Mouse (Mus musculus) MEL (cell line): ENCODE results near the gene Bdh1. TPM values are rescaled to one million over a fixed set of nuclear protein-coding genes. Genes with fewer than 3 reads are reported as not detected.

Experiments used
- DNase-seq: peaks from one replicate; pipeline ENCODE4 v3.0.0; 2011; ENCODE audit warnings: low read depth, low spot score
- H3K27ac ChIP-seq: 2 replicates; pipeline ENCODE4 v1.5.1; 2012; ENCODE audit warnings: low read depth, mild to moderate bottlenecking, control low read depth, low read length, moderate library complexity; ENCODE audit not compliant: control insufficient read depth
- H3K27me3 ChIP-seq, 2 experiments: fragments of 150-350 bp in 1 of 2; sonication (generic) in 1 of 2; 2 replicates each; pipeline ENCODE4 v1.6.1; 2012; ENCODE audit warnings: low read length in 2 of 2, mild to moderate bottlenecking in 2 of 2, improper control_type of control experiment in 1 of 2, moderate library complexity in 1 of 2; ENCODE audit not compliant: insufficient read depth in 2 of 2, control insufficient read depth in 1 of 2
- H3K36me3 ChIP-seq, 2 experiments: 2 replicates each; pipeline ENCODE4 v1.6.1; 2012 to 2014; ENCODE audit warnings: low read length in 2 of 2, improper control_type of control experiment in 1 of 2, inconsistent platforms in 1 of 2, mild to moderate bottlenecking in 1 of 2; ENCODE audit not compliant: insufficient read depth in 2 of 2, control insufficient read depth in 1 of 2
- H3K4me1 ChIP-seq, 2 experiments: fragments of 150-350 bp in 1 of 2; sonication (generic) in 1 of 2; 2 replicates each; pipeline ENCODE4 v1.6.1; 2012; ENCODE audit warnings: low read length in 2 of 2, improper control_type of control experiment in 1 of 2, mild to moderate bottlenecking in 1 of 2; ENCODE audit not compliant: insufficient read depth in 2 of 2, control insufficient read depth in 1 of 2
- H3K4me3 ChIP-seq, 2 experiments: fragments of 150-350 bp in 1 of 2; sonication (generic) in 1 of 2; 2 replicates each; pipeline ENCODE4 v1.5.1; 2012; ENCODE audit warnings: low read depth in 2 of 2, low read length in 2 of 2, mild to moderate bottlenecking in 2 of 2, moderate library complexity in 2 of 2, control low read depth in 1 of 2, improper control_type of control experiment in 1 of 2; ENCODE audit not compliant: control insufficient read depth in 1 of 2, insufficient read depth in 1 of 2
- H3K79me2 ChIP-seq: 2 replicates; pipeline ENCODE4 v1.6.1; 2012; ENCODE audit warnings: mild to moderate bottlenecking, low read length, moderate library complexity; ENCODE audit not compliant: control insufficient read depth, poor library complexity, insufficient read depth
- H3K9ac ChIP-seq: 2 replicates; pipeline ENCODE4 v1.6.1; 2012; ENCODE audit warnings: low read depth, mild to moderate bottlenecking, control low read depth, low read length, moderate library complexity; ENCODE audit not compliant: control insufficient read depth, poor library complexity, severe bottlenecking
- H3K9me3 ChIP-seq: fragments of 150-350 bp; sonication (generic); replicated peaks from 2 replicates; pipeline ENCODE4 v1.6.1; 2012; ENCODE audit warnings: mild to moderate bottlenecking, low read length, improper control_type of control experiment, moderate library complexity; ENCODE audit not compliant: insufficient read depth
- CHD2 ChIP-seq: IDR thresholded peaks from 2 replicates; pipeline ENCODE4 v1.6.1; 2011; ENCODE audit warnings: low read length, improper control_type of control experiment
- CTCF ChIP-seq, 3 experiments: IDR thresholded peaks in 2 of 3; conservative IDR thresholded peaks in 1 of 3; 2 replicates each; pipeline ENCODE4 v1.5.1; 2011 to 2012; ENCODE audit warnings: low read length in 3 of 3, low read depth in 2 of 3, mild to moderate bottlenecking in 2 of 3, improper control_type of control experiment in 1 of 3, inconsistent platforms in 1 of 3, mixed read lengths in 1 of 3, moderate library complexity in 1 of 3; ENCODE audit not compliant: control insufficient read depth in 1 of 3, insufficient read depth in 1 of 3, poor library complexity in 1 of 3, severe bottlenecking in 1 of 3
- E2F4 ChIP-seq: IDR thresholded peaks from 2 replicates; pipeline ENCODE4 v1.6.1; 2011; ENCODE audit warnings: low read depth, low read length, improper control_type of control experiment, borderline replicate concordance
- ELF1 ChIP-seq: IDR thresholded peaks from 2 replicates; pipeline ENCODE4 v1.6.1; 2014; ENCODE audit warnings: low read depth, mild to moderate bottlenecking, inconsistent platforms, low read length, improper control_type of control experiment, moderate library complexity
- EP300 ChIP-seq, 2 experiments: IDR thresholded peaks; 2 replicates each; pipeline ENCODE4 v1.6.1; 2011; ENCODE audit warnings: improper control_type of control experiment in 2 of 2, low read length in 2 of 2, low read depth in 1 of 2, mild to moderate bottlenecking in 1 of 2
- ETS1 ChIP-seq: IDR thresholded peaks from 2 replicates; pipeline ENCODE4 v1.6.1; 2012; ENCODE audit warnings: low read depth, mild to moderate bottlenecking, inconsistent platforms, low read length, improper control_type of control experiment, moderate library complexity
- GABPA ChIP-seq: IDR thresholded peaks from 2 replicates; pipeline ENCODE4 v1.6.1; 2012; ENCODE audit warnings: low read depth, mild to moderate bottlenecking, inconsistent platforms, low read length, improper control_type of control experiment, moderate library complexity
- HCFC1 ChIP-seq: IDR thresholded peaks from 2 replicates; pipeline ENCODE4 v1.6.1; 2012; ENCODE audit warnings: low read depth, mild to moderate bottlenecking, inconsistent platforms, low read length, improper control_type of control experiment, moderate library complexity
- KAT2A ChIP-seq: conservative IDR thresholded peaks from 2 replicates; pipeline ENCODE4 v1.6.1; 2012; ENCODE audit warnings: low read depth, low read length, improper control_type of control experiment, inconsistent platforms
- MAX ChIP-seq: IDR thresholded peaks from 2 replicates; pipeline ENCODE4 v1.6.1; 2011; ENCODE audit warnings: low read length, improper control_type of control experiment
- MYC ChIP-seq: IDR thresholded peaks from 2 replicates; pipeline ENCODE4 v1.6.1; 2011; ENCODE audit warnings: low read depth, mild to moderate bottlenecking, low read length, improper control_type of control experiment, moderate library complexity
- NELFE ChIP-seq: IDR thresholded peaks from 2 replicates; pipeline ENCODE4 v1.6.1; 2011; ENCODE audit warnings: low read depth, low read length, improper control_type of control experiment
- NRF1 ChIP-seq: IDR thresholded peaks from 2 replicates; pipeline ENCODE4 v1.6.1; 2014; ENCODE audit warnings: low read depth, mild to moderate bottlenecking, inconsistent platforms, low read length, improper control_type of control experiment, moderate library complexity; ENCODE audit not compliant: poor library complexity, insufficient read depth, severe bottlenecking
- POLR2A ChIP-seq, 2 experiments: IDR thresholded peaks; 2 replicates each; pipeline ENCODE4 v1.6.1; 2011 to 2012; ENCODE audit warnings: low read length in 2 of 2, mild to moderate bottlenecking in 2 of 2, control low read depth in 1 of 2, improper control_type of control experiment in 1 of 2, low read depth in 1 of 2, moderate library complexity in 1 of 2; ENCODE audit not compliant: control insufficient read depth in 1 of 2, insufficient read depth in 1 of 2, poor library complexity in 1 of 2
- POLR2AphosphoS5 ChIP-seq: IDR thresholded peaks from 2 replicates; pipeline ENCODE4 v1.6.1; 2012; ENCODE audit warnings: low read depth, borderline replicate concordance, mild to moderate bottlenecking, inconsistent platforms, low read length, moderate library complexity, mixed read lengths
- SMC3 ChIP-seq: IDR thresholded peaks from 2 replicates; pipeline ENCODE4 v1.6.1; 2011; ENCODE audit warnings: low read depth, low read length, improper control_type of control experiment
- USF1 ChIP-seq: IDR thresholded peaks from 2 replicates; pipeline ENCODE4 v1.6.1; 2014; ENCODE audit warnings: low read depth, mild to moderate bottlenecking, inconsistent platforms, low read length, improper control_type of control experiment, moderate library complexity
- USF2 ChIP-seq, 2 experiments: IDR thresholded peaks; 2 replicates each; pipeline ENCODE4 v1.6.1; 2011 to 2012; ENCODE audit warnings: improper control_type of control experiment in 2 of 2, low read length in 2 of 2, borderline replicate concordance in 1 of 2, inconsistent platforms in 1 of 2, low read depth in 1 of 2, mild to moderate bottlenecking in 1 of 2; ENCODE audit not compliant: insufficient read depth in 1 of 2
- ZC3H11A ChIP-seq: IDR thresholded peaks from 2 replicates; pipeline ENCODE4 v1.6.1; 2012; ENCODE audit warnings: low read depth, mild to moderate bottlenecking, inconsistent platforms, low read length, improper control_type of control experiment
- ZKSCAN1 ChIP-seq: IDR thresholded peaks from 2 replicates; pipeline ENCODE4 v1.6.1; 2012; ENCODE audit warnings: low read depth, mild to moderate bottlenecking, inconsistent platforms, low read length, improper control_type of control experiment, moderate library complexity
- polyA plus RNA-seq, 2 experiments: library from polyadenylated mRNA; stranded (reverse) in 1 of 2; unstranded in 1 of 2; fragments of >175 nt in 1 of 2; fragments of >200 nt in 1 of 2; gene quantifications; 2 replicates each; pipeline versions ENCODE4 v1.2.1 to v1.2.4; 2012; ENCODE audit warnings: low replicate concordance in 2 of 2, low read depth in 1 of 2; ENCODE audit not compliant: insufficient read length in 2 of 2, insufficient read depth in 1 of 2, missing spikeins in 1 of 2
- total RNA-seq: library from RNA; depleted of rRNA; stranded (reverse); fragments of 300-350 nt; gene quantifications from 2 replicates; pipeline ENCODE4 v1.2.3, GENCODE M21; 2012

Bdh1 gene
- total and polyA plus RNA-seq, 3 experiments: 67.5 to 187 TPM; not detected in 1

DNA sequence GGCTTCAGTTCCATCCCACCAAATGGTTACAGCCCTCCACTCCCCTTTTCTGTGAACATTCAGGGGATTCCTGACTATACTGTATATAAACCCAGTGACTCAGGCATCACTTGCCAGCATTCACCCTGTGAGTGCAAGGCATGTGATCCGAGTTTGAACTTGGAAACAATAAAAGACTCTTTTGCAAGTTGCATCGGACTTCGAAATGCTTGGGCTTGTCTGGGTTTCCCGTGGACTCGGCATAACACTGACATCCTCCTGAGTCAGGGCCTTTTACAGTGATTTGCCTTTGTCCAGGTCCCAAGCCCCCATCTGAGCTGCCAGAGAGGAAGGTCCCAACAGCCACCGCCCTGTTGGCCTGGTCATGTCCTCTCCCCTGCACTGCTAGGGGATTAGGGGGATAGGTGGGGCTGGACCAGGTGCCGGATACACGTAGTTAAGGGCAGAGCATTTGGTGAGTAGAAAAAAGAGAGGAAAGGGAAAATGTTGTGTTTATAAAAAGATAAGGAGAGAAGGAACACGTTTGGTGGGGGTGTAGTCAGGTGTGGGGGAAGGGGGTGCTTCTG, 6.1 kb upstream of the Bdh1 start:
- no peak overlapping the region for H3K9ac ChIP-seq
- H3K4me3 ChIP-seq: no peak overlapping the region
- 0 out of 4 replicates have a peak, but pooled peaks cover 0 to 1% of the 10 kb centered on the region in 2 experiments for H3K27me3 ChIP-seq
- H3K27ac ChIP-seq: no peak overlapping the region
- H3K9me3 ChIP-seq: no peaks in the 10 kb centered on the region
- H3K36me3 ChIP-seq: no peaks in the 10 kb centered on the region; a peak in 1 of 4 replicates
- TF ChIP-seq POLR2A (IDR thresholded peaks at IDR 0.05; ENCODE audit: control insufficient read depth in 1 of 2, insufficient read depth in 1 of 2, low read depth in 1 of 2, low read length in 2 of 2, poor library complexity in 1 of 2): no peak
- TF ChIP-seq ELF1: no peak
- H3K4me1 ChIP-seq: peaks cover 0 to 8% of the 10 kb centered on the region in 2 experiments; a peak in 1 of 4 replicates
- no peaks in the 10 kb centered on the region for H3K79me2 ChIP-seq
- no peak for DNase-seq

GRCm38 (mm10) chr16:31418704-31419103, 3.4 kb upstream of the Bdh1 start:
- H3K36me3 ChIP-seq: no peaks in the 10 kb centered on the region; a peak in 1 of 4 replicates
- peak; percentile 28 for DNase-seq
- no peak overlapping the region for H3K4me3 ChIP-seq
- no peak overlapping the region for H3K9ac ChIP-seq
- no peaks in the 10 kb centered on the region for H3K27me3 ChIP-seq
- H3K27ac ChIP-seq: no peak overlapping the region
- TF ChIP-seq EP300 (IDR thresholded peaks at IDR 0.05; ENCODE audit: low read depth in 1 of 2, low read length in 2 of 2): no peak
- no peak for TF ChIP-seq ZC3H11A
- no peak for TF ChIP-seq MYC
- TF ChIP-seq SMC3: no peak
- no peak for TF ChIP-seq NELFE
- no peak for TF ChIP-seq MAX
- TF ChIP-seq ZKSCAN1: no peak
- TF ChIP-seq NRF1: no peak
- TF ChIP-seq KAT2A: no peak
- no peak for TF ChIP-seq POLR2A (IDR thresholded peaks at IDR 0.05; ENCODE audit: control insufficient read depth in 1 of 2, insufficient read depth in 1 of 2, low read depth in 1 of 2, low read length in 2 of 2, poor library complexity in 1 of 2)
- no peak for TF ChIP-seq USF2 (IDR thresholded peaks at IDR 0.05; ENCODE audit: borderline replicate concordance in 1 of 2, insufficient read depth in 1 of 2, low read depth in 1 of 2, low read length in 2 of 2)
- TF ChIP-seq CHD2: no peak
- TF ChIP-seq, all 39 proteins: peak for 0
- Histone ChIP-seq H3K4me1 (peaks cover 0 to 8% of the 10 kb centered on the region in 2 experiments; a peak in 1 of 4 replicates), H3K79me2 (no peaks in the 10 kb centered on the region), H3K9me3 (no peaks in the 10 kb centered on the region)

GRCm38 (mm10) chr16:31419457-31419856, 2.6 kb upstream of the Bdh1 start:
- H3K79me2 ChIP-seq: no peaks in the 10 kb centered on the region
- no peak overlapping the region for H3K4me3 ChIP-seq
- H3K9me3 ChIP-seq: no peaks in the 10 kb centered on the region
- no peaks in the 10 kb centered on the region for H3K27me3 ChIP-seq
- H3K4me1 ChIP-seq: peaks cover under 1 to 11% of the 10 kb centered on the region in 2 experiments
- TF ChIP-seq ETS1: no peak
- TF ChIP-seq CTCF (IDR thresholded peaks at IDR 0.05 in 2 of 3, conservative IDR thresholded peaks at IDR 0.05 in 1 of 3; ENCODE audit: control insufficient read depth in 1 of 3, insufficient read depth in 1 of 3, low read depth in 2 of 3, low read length in 3 of 3, poor library complexity in 1 of 3, severe bottlenecking in 1 of 3): no peak
- TF ChIP-seq HCFC1: no peak
- TF ChIP-seq NELFE: no peak
- TF ChIP-seq GABPA: no peak
- no peak for TF ChIP-seq USF1
- TF ChIP-seq CHD2: no peak
- TF ChIP-seq E2F4: no peak
- no peak for TF ChIP-seq POLR2AphosphoS5
- H3K9ac ChIP-seq: no peak overlapping the region
- H3K36me3 ChIP-seq: no peaks in the 10 kb centered on the region; a peak in 1 of 4 replicates
- H3K27ac ChIP-seq: no peak overlapping the region
- no peak for DNase-seq
